Mouse (Mus musculus): ENCODE results near the gene Srsf2.

DNA sequence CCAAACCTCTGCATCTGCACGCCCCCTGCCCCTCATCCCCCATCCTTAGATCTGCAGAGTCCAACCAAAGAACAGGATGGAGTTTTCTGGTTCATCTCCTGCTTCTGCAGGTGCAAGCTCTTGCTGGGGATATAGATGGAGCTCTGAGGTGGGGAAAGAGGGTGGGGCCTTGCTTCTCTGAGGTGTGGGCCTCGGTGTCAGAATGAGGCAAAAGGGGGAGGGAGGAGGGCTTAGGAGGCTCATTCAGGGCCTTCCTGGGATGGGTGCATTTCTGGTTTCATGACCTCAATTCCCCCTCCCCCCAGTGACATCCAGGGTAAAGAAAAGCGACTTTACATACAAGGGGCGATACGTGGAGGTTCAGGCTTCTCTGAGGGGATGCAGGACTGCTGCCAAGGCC, 34.2 kb upstream of the Srsf2 start:
- TF ChIP-seq POLR2A (IDR thresholded peaks at IDR 0.05; ENCODE audit: borderline replicate concordance, extremely low read depth, low read depth, low read length) (no peak), CTCF (IDR thresholded peaks at IDR 0.05; ENCODE audit: insufficient read depth, low read length) (no peak)

Data from lung, adult 2 months (tissue).